ENCODE assay signal across 17 mouse cellular contexts in the genomic region with DNA sequence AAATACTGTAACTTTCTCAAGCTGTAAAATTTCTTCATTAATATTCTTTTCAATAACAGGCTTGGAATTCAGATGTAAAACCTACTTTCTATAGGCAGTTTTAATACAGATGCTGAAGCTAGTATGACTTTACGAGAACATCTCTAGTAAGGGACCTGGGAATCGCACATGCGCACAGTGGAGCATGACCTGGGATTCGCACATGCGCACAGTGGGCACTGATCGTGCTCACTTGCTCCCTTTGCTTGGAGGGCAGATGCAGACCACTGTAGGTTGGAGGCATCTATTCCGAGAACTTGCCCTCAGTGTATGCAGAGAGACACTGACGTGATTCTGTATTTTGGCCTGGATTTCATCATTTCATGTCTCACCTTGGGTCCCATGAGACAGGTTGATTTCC.
"Had no signal": no experiment of that assay in that cellular context is flagged by ENCODE, and none has a peak within 500 bp of the region (broad histone marks: within the 10 kb centered on the region; RNA-seq: fewer than 3 reads in every experiment).

No protein-coding gene starts in this region.

- H3K4me2 ChIP-seq: lung, embryonic 14.5 days; midbrain, embryonic 11.5 days; midbrain, embryonic 13.5 days; neural tube, embryonic 13.5 days; neural tube, embryonic 15.5 days; stomach, embryonic 15.5 days had no signal

- H3K27me3 ChIP-seq: midbrain, embryonic 13.5 days; neural tube, embryonic 13.5 days; neural tube, embryonic 15.5 days; stomach, embryonic 15.5 days had no signal

- H3K27ac ChIP-seq: midbrain, embryonic 13.5 days; neural tube, embryonic 13.5 days; neural tube, embryonic 15.5 days; stomach, embryonic 15.5 days; stomach, postnatal 0 days had no signal

- H3K9me3 ChIP-seq: midbrain, embryonic 13.5 days; neural tube, embryonic 13.5 days; neural tube, embryonic 15.5 days; stomach, embryonic 15.5 days had no signal

- ATAC-seq: midbrain, embryonic 13.5 days; midbrain, embryonic 16.5 days had no signal

- DNase-seq: lung, adult 18-20 months; lung, embryonic 14.5 days; lung, postnatal 10 days; lung, postnatal 4 days; right cerebral cortex, adult 18-20 months; right cerebral cortex, postnatal 25 days; thymus, adult 2 months; thymus, postnatal 25 days; thymus, postnatal 4 days had no signal

- H3K36me3 ChIP-seq: midbrain, embryonic 13.5 days; neural tube, embryonic 13.5 days; neural tube, embryonic 15.5 days; stomach, embryonic 15.5 days had no signal

- H3K4me3 ChIP-seq: midbrain, embryonic 13.5 days; myocyte; neural tube, embryonic 13.5 days; neural tube, embryonic 15.5 days; stomach, embryonic 15.5 days had no signal

- H3K9ac ChIP-seq: lung, embryonic 14.5 days; midbrain, embryonic 13.5 days; neural tube, embryonic 13.5 days; neural tube, embryonic 15.5 days; stomach, embryonic 15.5 days had no signal
